Comparison of ENCODE assay signal across 9 mouse cellular contexts in the genomic region with DNA sequence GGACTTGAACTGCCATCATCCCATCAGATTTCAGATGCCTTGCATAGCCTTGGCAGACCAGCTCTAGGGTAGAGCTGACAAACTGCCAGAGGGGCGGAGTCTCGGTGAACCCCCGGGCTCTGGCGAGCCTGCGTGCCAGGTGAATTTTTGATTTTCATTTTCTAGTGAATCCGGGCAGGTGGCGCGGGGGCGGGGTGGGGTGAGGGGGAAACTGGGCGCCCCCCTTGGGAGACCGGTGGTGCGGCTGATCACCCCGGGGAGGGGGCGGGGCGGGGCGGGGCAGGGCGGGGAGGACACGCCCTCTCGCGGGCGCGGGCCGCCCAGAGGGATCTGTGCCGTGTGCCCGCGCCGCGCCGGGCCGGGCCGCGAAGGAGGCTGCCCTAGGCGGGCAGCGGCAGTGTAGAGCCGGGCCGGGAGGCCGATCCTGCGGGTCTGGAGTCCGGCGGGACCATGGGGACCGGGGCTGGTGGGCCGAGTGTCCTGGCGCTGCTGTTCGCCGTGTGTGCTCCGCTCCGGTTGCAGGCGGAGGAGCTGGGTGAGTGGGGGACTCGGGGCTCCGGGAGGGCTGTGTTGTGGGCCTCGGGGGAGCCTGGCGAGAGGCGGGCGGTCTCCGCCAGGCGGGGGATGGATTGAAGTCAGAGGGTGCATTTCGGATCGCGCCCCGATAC. TPM values are rescaled to one million over a fixed set of nuclear protein-coding genes. Genes with fewer than 3 reads are reported as not detected.
DNase-seq lines count a peak whose midpoint lies in the region; ATAC-seq lines count a peak whose summit lies in the region.
"Had no signal": no experiment of that assay in that cellular context is flagged by ENCODE, and none has a peak within 500 bp of the region (broad histone marks: within the 10 kb centered on the region; RNA-seq: fewer than 3 reads in every experiment).

A gene (plus strand): TSS at position 319 of the 668 bp plus-strand sequence.

- H3K4me2 ChIP-seq in embryonic facial prominence, embryonic 11.5 days (ENCODE audit: low read depth, low read length): peak within 1 kb of the TSS; percentile 70
- peak within 1 kb of the TSS; percentile 86 for H3K4me2 ChIP-seq in limb, embryonic 15.5 days
- H3K4me2 ChIP-seq in midbrain, embryonic 16.5 days (ENCODE audit: low read length): peak within 1 kb of the TSS; percentile 82

- no peaks in the 10 kb centered on the region for H3K4me1 ChIP-seq in embryonic facial prominence, embryonic 11.5 days (ENCODE audit: control insufficient read depth, insufficient read depth, low read length)
- peaks cover 8% of the 10 kb centered on the region for H3K4me1 ChIP-seq in limb, embryonic 15.5 days
- peaks cover 6% of the 10 kb centered on the region; the same call in 1 of the 2 replicates for H3K4me1 ChIP-seq in midbrain, embryonic 16.5 days (ENCODE audit: control insufficient read depth, insufficient read depth, low read length)

- no peaks in the 10 kb centered on the region for H3K9me3 ChIP-seq in embryonic facial prominence, embryonic 11.5 days (replicated peaks; ENCODE audit: control insufficient read depth, low read length)
- no peaks in the 10 kb centered on the region for H3K9me3 ChIP-seq in limb, embryonic 15.5 days
- no peaks in the 10 kb centered on the region for H3K9me3 ChIP-seq in midbrain, embryonic 16.5 days (replicated peaks; ENCODE audit: control insufficient read depth, low read length, poor library complexity, severe bottlenecking)

- peak; percentile 94 for ATAC-seq in embryonic facial prominence, embryonic 11.5 days (replicated peaks; ENCODE audit: insufficient number of reproducible peaks, low FRiP score, low TSS enrichment, low read depth)
- ATAC-seq in limb, embryonic 15.5 days (ENCODE audit: insufficient number of reproducible peaks, low FRiP score, low TSS enrichment, low read depth): peak; percentile 84
- peak; percentile 94 for ATAC-seq in midbrain, embryonic 16.5 days

- peak within 1 kb of the TSS; percentile 86 for H3K9ac ChIP-seq in embryonic facial prominence, embryonic 11.5 days (replicated peaks; ENCODE audit: low read length)
- H3K9ac ChIP-seq in limb, embryonic 15.5 days: peak within 1 kb of the TSS; percentile 90
- peak within 1 kb of the TSS; percentile 73 for H3K9ac ChIP-seq in midbrain, embryonic 16.5 days (ENCODE audit: low read depth, low read length)

- DNase-seq in left cerebral cortex, adult 18-20 months (ENCODE audit: low spot score in 2 of 2): peak; percentile 28 to 47
- DNase-seq in left cerebral cortex, adult 11 months (ENCODE audit: low spot score): no peak
- peak; percentile 72 for DNase-seq in embryonic facial prominence, embryonic 11.5 days (ENCODE audit: low spot score)
- peak; percentile 46 to 47 for DNase-seq in heart, adult 9 months (ENCODE audit: low spot score in 2 of 2)
- peak; percentile 82 to 89 for DNase-seq in kidney, adult 8-10 months
- DNase-seq in spleen, postnatal 14 days (ENCODE audit: low spot score in 2 of 2): peak; percentile 17 to 35

- H3K27ac ChIP-seq in embryonic facial prominence, embryonic 11.5 days (replicated peaks; ENCODE audit: low read depth, low read length): peak within 1 kb of the TSS; percentile 44; the same call in 1 of the 2 replicates
- H3K27ac ChIP-seq in limb, embryonic 15.5 days: peak within 1 kb of the TSS; percentile 80
- H3K27ac ChIP-seq in midbrain, embryonic 16.5 days (ENCODE audit: low read length): peak within 1 kb of the TSS; percentile 75

- no peaks in the 10 kb centered on the region for H3K27me3 ChIP-seq in embryonic facial prominence, embryonic 11.5 days (ENCODE audit: control insufficient read depth, insufficient read depth, low read length)
- no peaks in the 10 kb centered on the region for H3K27me3 ChIP-seq in limb, embryonic 15.5 days
- H3K27me3 ChIP-seq in midbrain, embryonic 16.5 days (ENCODE audit: control insufficient read depth, insufficient read depth, low read depth, low read length): no peaks in the 10 kb centered on the region

- no peaks in the 10 kb centered on the region for H3K36me3 ChIP-seq in embryonic facial prominence, embryonic 11.5 days (replicated peaks; ENCODE audit: control insufficient read depth, insufficient read depth, low read depth, low read length)
- no peaks in the 10 kb centered on the region for H3K36me3 ChIP-seq in limb, embryonic 15.5 days
- H3K36me3 ChIP-seq in midbrain, embryonic 16.5 days (ENCODE audit: control insufficient read depth, insufficient read depth, low read length): no peaks in the 10 kb centered on the region
- H3K36me3 ChIP-seq: G1E had no signal

- under 1% methylated on average over 47 of the region's 60 CpGs for WGBS in embryonic facial prominence, embryonic 11.5 days
- under 1% methylated on average over 55 of the region's 60 CpGs for WGBS in limb, embryonic 15.5 days
- under 1% methylated on average over 29 of the region's 60 CpGs for WGBS in midbrain, embryonic 16.5 days

- peak within 1 kb of the TSS; percentile 80 for H3K4me3 ChIP-seq in embryonic facial prominence, embryonic 11.5 days (ENCODE audit: low read depth, low read length)
- H3K4me3 ChIP-seq in limb, embryonic 15.5 days: peak within 1 kb of the TSS; percentile 80
- H3K4me3 ChIP-seq in midbrain, embryonic 16.5 days (ENCODE audit: low read depth, low read length): peak within 1 kb of the TSS; percentile 64

RNA-seq across cellular contexts. Expression of the gene that starts here (rescaled TPM):
- 1 to 10 TPM; 4.8 to 5.5 TPM for total RNA-seq in left cerebral cortex, adult 18-20 months (2021)
- polyA plus RNA-seq in embryonic facial prominence, embryonic 11.5 days (2014; fragmentation: Nextera tagmentation; extraction: Ambion mirVana): 20.9 and 21.3 TPM in 2 replicates
- polyA plus RNA-seq in limb, embryonic 15.5 days (2015; fragmentation: Nextera tagmentation; extraction: Ambion mirVana): 16.2 and 17.0 TPM in 2 replicates
- polyA plus RNA-seq in midbrain, embryonic 16.5 days (2015; fragmentation: Nextera tagmentation; extraction: Ambion mirVana): 18.7 and 20.4 TPM in 2 replicates
- polyA plus RNA-seq: G1E had no signal
